Mouse (Mus musculus): ENCODE results near the gene Gm10842. TPM values are rescaled to one million over a fixed set of nuclear protein-coding genes. Genes with fewer than 3 reads are reported as not detected.

Gm10842 gene
- polyA plus RNA-seq, 1 experiment = not detected

GRCm38 (mm10) chr11:105178516-105178915 is 31.8 kb downstream of the Gm10842 start, which contains the start of gene Tlk2:
Gene Tlk2, plus strand, starts transcription at chr11:105178807.
- Histone ChIP-seq H3K4me1 (ENCODE audit: control insufficient read depth, insufficient read depth, low read length) (peaks cover 8% of the 10 kb centered on the region; the same call in 1 of the 2 replicates), H3K27ac (ENCODE audit: insufficient read depth, low read depth, low read length) (no peak within 1 kb of the TSS), H3K4me3 (ENCODE audit: insufficient read depth, low read length) (no peak within 1 kb of the TSS)
- TF ChIP-seq CTCF (IDR thresholded peaks at IDR 0.05; ENCODE audit: low read depth, low read length) (no peak), POLR2A (IDR thresholded peaks at IDR 0.05; ENCODE audit: borderline replicate concordance, low read depth, low read length) (no peak)

GRCm38 (mm10) chr11:105179523-105179922 is 32.8 kb downstream of the Gm10842 start:
- Histone ChIP-seq H3K27ac (ENCODE audit: insufficient read depth, low read depth, low read length) (no peak overlapping the region), H3K4me1 (ENCODE audit: control insufficient read depth, insufficient read depth, low read length) (peaks cover 8% of the 10 kb centered on the region; the same call in 1 of the 2 replicates), H3K4me3 (ENCODE audit: insufficient read depth, low read length) (no peak overlapping the region)
- no peak for TF ChIP-seq POLR2A (IDR thresholded peaks at IDR 0.05; ENCODE audit: borderline replicate concordance, low read depth, low read length)
- TF ChIP-seq CTCF (IDR thresholded peaks at IDR 0.05; ENCODE audit: low read depth, low read length) = no peak

GRCm38 (mm10) chr11:105180471-105181091 is 33.9 kb downstream of the Gm10842 start:
- peak overlapping the region; percentile 69 for H3K4me3 ChIP-seq (ENCODE audit: insufficient read depth, low read length)
- peak overlapping the region; percentile 56 for H3K27ac ChIP-seq (ENCODE audit: insufficient read depth, low read depth, low read length)
- no peak for TF ChIP-seq POLR2A (IDR thresholded peaks at IDR 0.05; ENCODE audit: borderline replicate concordance, low read depth, low read length)
- H3K4me1 ChIP-seq (ENCODE audit: control insufficient read depth, insufficient read depth, low read length) = peaks cover 8% of the 10 kb centered on the region; the same call in 1 of the 2 replicates

- H3K27ac ChIP-seq (ENCODE audit: insufficient read depth, low read depth, low read length) = peak overlapping the region; percentile 56
- H3K4me1 ChIP-seq (ENCODE audit: control insufficient read depth, insufficient read depth, low read length) = peaks cover 8% of the 10 kb centered on the region; the same call in 1 of the 2 replicates
- TF ChIP-seq CTCF (IDR thresholded peaks at IDR 0.05; ENCODE audit: low read depth, low read length) (no peak), POLR2A (IDR thresholded peaks at IDR 0.05; ENCODE audit: borderline replicate concordance, low read depth, low read length) (no peak)
- peak overlapping the region; percentile 69 for H3K4me3 ChIP-seq (ENCODE audit: insufficient read depth, low read length)
Measured at GRCm38 (mm10) chr11:105181126-105181637, 34.5 kb downstream of the Gm10842 start.

- TF ChIP-seq POLR2A (IDR thresholded peaks at IDR 0.05; ENCODE audit: borderline replicate concordance, low read depth, low read length) (no peak), CTCF (IDR thresholded peaks at IDR 0.05; ENCODE audit: low read depth, low read length) (no peak)
- peak overlapping the region; percentile 69 for H3K4me3 ChIP-seq (ENCODE audit: insufficient read depth, low read length)
Measured at GRCm38 (mm10) chr11:105181689-105182460, 35.2 kb downstream of the Gm10842 start.

GRCm38 (mm10) chr11:105182461-105182855 is 35.8 kb downstream of the Gm10842 start:
- H3K4me1 ChIP-seq (ENCODE audit: control insufficient read depth, insufficient read depth, low read length) = peaks cover 8% of the 10 kb centered on the region; the same call in 1 of the 2 replicates
- TF ChIP-seq CTCF (IDR thresholded peaks at IDR 0.05; ENCODE audit: low read depth, low read length) = no peak
- TF ChIP-seq POLR2A (IDR thresholded peaks at IDR 0.05; ENCODE audit: borderline replicate concordance, low read depth, low read length) = no peak
- peak overlapping the region; percentile 69 for H3K4me3 ChIP-seq (ENCODE audit: insufficient read depth, low read length)
- peak overlapping the region; percentile 54 for H3K27ac ChIP-seq (ENCODE audit: insufficient read depth, low read depth, low read length)

More at GRCm38 (mm10) chr11:105181689-105182460, 35.2 kb downstream of the Gm10842 start:
- Histone ChIP-seq H3K4me1 (ENCODE audit: control insufficient read depth, insufficient read depth, low read length) (peaks cover 8% of the 10 kb centered on the region; the same call in 1 of the 2 replicates), H3K27ac (ENCODE audit: insufficient read depth, low read depth, low read length) (peak overlapping the region; percentile 54)

- TF ChIP-seq CTCF (IDR thresholded peaks at IDR 0.05; ENCODE audit: low read depth, low read length) = peak; percentile 35; the same call in 1 of the 2 replicates
- no peak for TF ChIP-seq POLR2A (IDR thresholded peaks at IDR 0.05; ENCODE audit: borderline replicate concordance, low read depth, low read length)
- Histone ChIP-seq H3K4me1 (ENCODE audit: control insufficient read depth, insufficient read depth, low read length) (peaks cover 5% of the 10 kb centered on the region; the same call in 1 of the 2 replicates), H3K4me3 (ENCODE audit: insufficient read depth, low read length) (no peak overlapping the region), H3K27ac (ENCODE audit: insufficient read depth, low read depth, low read length) (no peak overlapping the region)
Measured at GRCm38 (mm10) chr11:105184678-105185077, 38.0 kb downstream of the Gm10842 start.

GRCm38 (mm10) chr11:105192186-105192585 is 45.5 kb downstream of the Gm10842 start:
- no peak for TF ChIP-seq POLR2A (IDR thresholded peaks at IDR 0.05; ENCODE audit: borderline replicate concordance, low read depth, low read length)
- no peak for TF ChIP-seq CTCF (IDR thresholded peaks at IDR 0.05; ENCODE audit: low read depth, low read length)
- Histone ChIP-seq H3K4me3 (ENCODE audit: insufficient read depth, low read length) (no peak overlapping the region), H3K4me1 (ENCODE audit: control insufficient read depth, insufficient read depth, low read length) (peaks cover 5% of the 10 kb centered on the region)

More at GRCm38 (mm10) chr11:105192186-105192585, 45.5 kb downstream of the Gm10842 start:
- H3K27ac ChIP-seq (ENCODE audit: insufficient read depth, low read depth, low read length) = no peak overlapping the region

Other genes starting within 250 kb of the Gm10842 start
- gene Efcab3, start 83.3 kb upstream of the Gm10842 start, polyA plus RNA-seq (2012; ENCODE audit: insufficient read depth, insufficient read length, missing spikeins) = not detected in 2 replicates
- 13.6 and 14.5 TPM in 2 replicates for gene Mettl2, start 20.5 kb upstream of the Gm10842 start, polyA plus RNA-seq (2012; ENCODE audit: insufficient read depth, insufficient read length, missing spikeins)
- gene Tlk2, start 31.9 kb downstream of the Gm10842 start, polyA plus RNA-seq (2012; ENCODE audit: insufficient read depth, insufficient read length, missing spikeins) = 28.0 and 35.3 TPM in 2 replicates
- gene Mrc2, start 145.8 kb downstream of the Gm10842 start, polyA plus RNA-seq (2012; ENCODE audit: insufficient read depth, insufficient read length, missing spikeins) = 0.40 and 0.50 TPM in 2 replicates

Data from bone marrow macrophage, adult 2 months (primary cell).